Mouse (Mus musculus): ENCODE results near the gene Ang.

- TF ChIP-seq POLR2A (IDR thresholded peaks at IDR 0.05; ENCODE audit: extremely low read depth, insufficient read depth, low read length) = no peak
- TF ChIP-seq CTCF (IDR thresholded peaks at IDR 0.05; ENCODE audit: low read depth, low read length) = no peak
Measured at GRCm38 (mm10) chr14:51090921-51091900, at the start of gene Ang, which contains the start of gene Rnase4.

All from liver, adult 2 months (tissue).